Mouse (Mus musculus) embryonic facial prominence, embryonic 10.5 days (tissue): ENCODE results near the gene Prdm10. TPM values are rescaled to one million over a fixed set of nuclear protein-coding genes. Genes with fewer than 3 reads are reported as not detected.

Source experiments
- DNase-seq: peaks from one replicate; pipeline ENCODE4 v3.0.0-alpha.2; 2017; ENCODE audit warnings: low spot score
- H3K27ac ChIP-seq: fragments of 300-500 bp; sonication (generic); replicated peaks from 2 replicates; pipeline ENCODE4 v1.5.1; 2016; ENCODE audit warnings: mild to moderate bottlenecking
- H3K27me3 ChIP-seq: fragments of 300-500 bp; sonication (generic); replicated peaks from 2 replicates; pipeline ENCODE4 v1.6.1; 2016; ENCODE audit warnings: low read depth, mild to moderate bottlenecking; ENCODE audit not compliant: poor library complexity, severe bottlenecking
- H3K36me3 ChIP-seq: fragments of 300-500 bp; sonication (generic); replicated peaks from 2 replicates; pipeline ENCODE4 v1.6.1; 2016; ENCODE audit warnings: mild to moderate bottlenecking, moderate library complexity
- H3K4me1 ChIP-seq: fragments of 300-500 bp; sonication (generic); 2 replicates; pipeline ENCODE4 v1.6.1; 2016
- H3K4me3 ChIP-seq: fragments of 300-500 bp; sonication (generic); 2 replicates; pipeline ENCODE4 v1.5.1; 2016; ENCODE audit warnings: mild to moderate bottlenecking, moderate library complexity
- H3K9me3 ChIP-seq: fragments of 300-500 bp; sonication (generic); 2 replicates; pipeline ENCODE4 v1.6.1; 2016; ENCODE audit warnings: mild to moderate bottlenecking
- WGBS: fragments of 180-500 bp; shearing (Covaris S2); methylation state at CpG from one replicate; pipeline ENCODE4 v1.1.7; 2016; 5-methylcytosine and 5-hydroxymethylcytosine counted together
- polyA plus RNA-seq: library from polyadenylated mRNA; unstranded; fragments of >200 nt; fragmentation: Nextera tagmentation; extraction: Ambion mirVana; gene quantifications from 2 replicates; pipeline ENCODE4 v1.2.1, GENCODE M21; 2016

Gene Prdm10
- polyA plus RNA-seq, 1 experiment from 2014 or later: 8.3 TPM

- Histone ChIP-seq H3K36me3 (no peaks in the 10 kb centered on the region), H3K27me3 (no peaks in the 10 kb centered on the region), H3K9me3 (no peaks in the 10 kb centered on the region), H3K4me1 (peaks cover 7% of the 10 kb centered on the region; the same call in 1 of the 2 replicates), H3K4me3 (no peak overlapping the region), H3K27ac (no peak overlapping the region)
- DNase-seq: no peak
- 86% methylated on average over 8 of the region's 8 CpGs for WGBS
These were observed 32.7 kb upstream of the Prdm10 start for GRCm38 (mm10) chr9:31247447-31248220.

DNA sequence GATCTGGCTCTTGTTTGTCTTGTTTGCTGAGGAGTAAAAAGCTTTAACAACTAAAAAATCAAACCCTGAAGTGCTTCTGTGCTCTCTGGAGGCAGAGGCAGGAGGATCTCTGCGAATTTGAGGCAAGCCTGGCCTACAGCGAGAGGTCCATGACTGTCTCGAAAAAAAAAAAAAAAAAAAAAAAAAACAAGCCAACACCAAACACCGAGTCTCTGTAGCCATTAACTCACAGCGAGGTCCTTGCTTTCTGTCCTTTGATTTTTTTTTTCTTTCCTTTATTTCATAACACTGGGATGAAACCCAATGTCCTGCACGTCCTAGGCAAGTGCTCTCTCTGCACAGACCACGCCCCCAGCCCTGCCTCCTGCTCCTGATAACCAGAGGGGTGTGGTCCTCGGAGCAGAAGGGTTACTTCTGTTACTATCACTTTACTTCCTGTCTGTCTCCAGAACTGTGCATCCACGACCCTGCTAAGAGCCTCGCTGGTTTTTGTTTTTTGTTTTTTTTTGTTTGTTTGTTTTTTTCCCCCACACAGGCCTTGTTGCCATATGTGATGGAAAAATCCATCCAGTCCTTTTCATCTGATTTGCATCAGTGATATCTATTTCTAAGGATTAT is 28.0 kb upstream of the Prdm10 start:
- 72% methylated on average over 10 of the region's 10 CpGs for WGBS
- H3K36me3 ChIP-seq: no peaks in the 10 kb centered on the region
- DNase-seq: no peak

DNA sequence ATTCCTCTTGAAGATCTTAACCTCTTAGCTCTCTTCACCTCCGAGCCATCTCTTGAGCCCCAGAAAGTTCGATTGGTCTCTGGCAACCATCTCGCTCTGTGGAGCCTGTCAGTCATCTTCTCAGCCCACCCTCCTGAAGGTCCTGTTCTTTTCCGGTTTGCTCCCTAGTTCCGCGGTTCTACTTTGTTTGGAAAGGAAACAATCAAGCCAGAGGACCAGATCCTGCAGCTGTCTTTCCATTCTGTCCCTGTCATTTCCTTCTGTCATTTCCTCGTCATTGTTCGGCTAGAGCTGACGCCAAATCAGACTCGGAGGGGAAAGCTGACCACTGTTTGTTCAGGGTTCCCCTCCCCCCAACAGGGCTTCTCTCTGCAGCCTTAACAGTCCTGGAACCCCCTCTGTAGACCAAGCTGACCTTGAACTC is 27.0 kb upstream of the Prdm10 start:
- Histone ChIP-seq H3K9me3 (no peaks in the 10 kb centered on the region), H3K27ac (peak overlapping the region; percentile 65), H3K36me3 (no peaks in the 10 kb centered on the region), H3K4me3 (peak overlapping the region; percentile 36), H3K27me3 (no peaks in the 10 kb centered on the region), H3K4me1 (peaks cover 9% of the 10 kb centered on the region)
- WGBS: 53% methylated on average over 10 of the region's 10 CpGs
- peak; percentile 36 for DNase-seq

More for the DNA sequence above, 28.0 kb upstream of the Prdm10 start:
- Histone ChIP-seq H3K4me3 (no peak overlapping the region), H3K27me3 (no peaks in the 10 kb centered on the region), H3K4me1 (peaks cover 9% of the 10 kb centered on the region), H3K27ac (no peak overlapping the region), H3K9me3 (no peaks in the 10 kb centered on the region)

- H3K27ac ChIP-seq: peak overlapping the region; percentile 65
- no peak for DNase-seq
These were observed 26.3 kb upstream of the Prdm10 start for GRCm38 (mm10) chr9:31253866-31254696.

GRCm38 (mm10) chr9:31254697-31255004 is 25.7 kb upstream of the Prdm10 start:
- 90% methylated on average over 7 of the region's 7 CpGs for WGBS
- Histone ChIP-seq H3K4me3 (no peak overlapping the region), H3K27me3 (no peaks in the 10 kb centered on the region), H3K9me3 (no peaks in the 10 kb centered on the region), H3K4me1 (peaks cover 9% of the 10 kb centered on the region), H3K27ac (peak overlapping the region; percentile 65; the same call in 1 of the 2 replicates), H3K36me3 (no peaks in the 10 kb centered on the region)
- DNase-seq: no peak

More at GRCm38 (mm10) chr9:31253866-31254696, 26.3 kb upstream of the Prdm10 start:
- Histone ChIP-seq H3K27me3 (no peaks in the 10 kb centered on the region), H3K4me3 (peak overlapping the region; percentile 36; the same call in 1 of the 2 replicates), H3K4me1 (peaks cover 9% of the 10 kb centered on the region), H3K36me3 (no peaks in the 10 kb centered on the region), H3K9me3 (no peaks in the 10 kb centered on the region)
- 72% methylated on average over 11 of the region's 11 CpGs for WGBS

DNA sequence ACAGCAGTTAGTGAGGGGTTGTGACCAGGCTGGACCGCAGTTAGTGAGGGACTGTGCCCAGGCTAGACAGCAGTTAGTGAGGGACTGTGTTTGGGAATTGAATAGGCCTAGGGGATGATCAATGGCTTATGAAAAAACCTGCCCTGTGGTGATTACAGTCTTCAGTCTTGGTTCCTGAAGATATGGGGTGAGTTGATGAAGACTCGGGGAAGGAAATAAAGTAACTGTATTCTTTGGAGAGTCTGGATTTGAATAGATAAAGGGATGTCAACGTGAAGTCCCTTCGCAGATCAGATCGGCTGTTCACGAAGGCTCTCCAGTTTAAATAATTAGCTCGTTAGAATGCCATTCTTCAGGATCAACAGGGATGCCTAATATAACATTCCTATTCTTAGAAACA is 24.4 kb upstream of the Prdm10 start:
- Histone ChIP-seq H3K9me3 (no peaks in the 10 kb centered on the region), H3K36me3 (no peaks in the 10 kb centered on the region), H3K4me1 (peaks cover 9% of the 10 kb centered on the region), H3K27ac (no peak overlapping the region), H3K27me3 (no peaks in the 10 kb centered on the region), H3K4me3 (no peak overlapping the region)
- WGBS: 84% methylated on average over 7 of the region's 7 CpGs
- no peak for DNase-seq

- H3K9me3 ChIP-seq: no peaks in the 10 kb centered on the region
- H3K27ac ChIP-seq: no peak overlapping the region
- H3K4me1 ChIP-seq: peaks cover 14% of the 10 kb centered on the region
- 79% methylated on average over 3 of the region's 3 CpGs for WGBS
- no peak for DNase-seq
- no peaks in the 10 kb centered on the region for H3K27me3 ChIP-seq
- no peak overlapping the region for H3K4me3 ChIP-seq
- no peaks in the 10 kb centered on the region for H3K36me3 ChIP-seq
These were observed 22.1 kb upstream of the Prdm10 start for GRCm38 (mm10) chr9:31258237-31258636.

GRCm38 (mm10) chr9:31260219-31260618 is 20.1 kb upstream of the Prdm10 start:
- Histone ChIP-seq H3K4me3 (no peak overlapping the region), H3K9me3 (no peaks in the 10 kb centered on the region), H3K27ac (no peak overlapping the region), H3K4me1 (peaks cover 7% of the 10 kb centered on the region; the same call in 1 of the 2 replicates), H3K27me3 (no peaks in the 10 kb centered on the region), H3K36me3 (no peaks in the 10 kb centered on the region)
- DNase-seq: no peak
- WGBS: 86% methylated on average over 4 of the region's 4 CpGs

GRCm38 (mm10) chr9:31262226-31263105 is 17.9 kb upstream of the Prdm10 start:
- Histone ChIP-seq H3K36me3 (no peaks in the 10 kb centered on the region), H3K27me3 (no peaks in the 10 kb centered on the region), H3K4me1 (peaks cover 7% of the 10 kb centered on the region; the same call in 1 of the 2 replicates), H3K27ac (0 out of 2 replicates have a peak overlapping the region, but pooled peaks have one; percentile 19), H3K4me3 (no peak overlapping the region), H3K9me3 (no peaks in the 10 kb centered on the region)
- no peak for DNase-seq
- WGBS: 26% methylated on average over 4 of the region's 4 CpGs

DNA sequence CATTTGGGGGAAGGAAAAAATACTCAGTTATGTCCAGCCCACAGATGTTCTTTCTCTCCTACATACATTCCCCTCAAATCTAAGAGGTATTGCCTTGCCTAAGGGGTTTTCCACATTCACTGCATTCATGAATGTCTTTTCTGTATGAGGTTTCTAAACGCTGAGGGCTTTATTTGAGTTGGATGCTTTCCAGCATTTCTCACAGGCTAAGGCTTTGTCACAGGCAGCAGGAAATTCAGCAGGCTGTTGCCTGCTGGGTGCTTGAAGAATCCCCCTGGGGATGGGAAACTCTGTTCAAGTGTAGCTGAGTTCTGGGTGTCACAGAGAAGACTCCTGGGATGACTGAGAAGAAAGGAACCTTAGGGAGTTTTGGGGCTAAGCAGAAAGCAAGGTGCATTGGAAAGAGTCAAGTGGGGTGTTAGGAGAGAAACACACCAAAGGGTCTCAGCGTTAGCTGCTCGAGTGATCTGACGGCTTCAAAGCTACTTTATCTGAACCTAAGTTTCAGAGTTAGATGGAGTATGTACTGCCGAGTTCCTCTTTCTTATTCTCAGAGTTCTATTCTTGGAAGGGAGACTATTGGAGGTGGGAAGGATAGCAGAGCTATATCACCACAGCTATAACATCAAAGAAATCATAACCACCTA is 14.2 kb upstream of the Prdm10 start:
- no peak for DNase-seq
- Histone ChIP-seq H3K36me3 (no peaks in the 10 kb centered on the region), H3K27me3 (no peaks in the 10 kb centered on the region), H3K4me1 (peaks cover 7% of the 10 kb centered on the region; the same call in 1 of the 2 replicates), H3K4me3 (no peak overlapping the region), H3K9me3 (no peaks in the 10 kb centered on the region), H3K27ac (no peak overlapping the region)
- 78% methylated on average over 5 of the region's 5 CpGs for WGBS

DNA sequence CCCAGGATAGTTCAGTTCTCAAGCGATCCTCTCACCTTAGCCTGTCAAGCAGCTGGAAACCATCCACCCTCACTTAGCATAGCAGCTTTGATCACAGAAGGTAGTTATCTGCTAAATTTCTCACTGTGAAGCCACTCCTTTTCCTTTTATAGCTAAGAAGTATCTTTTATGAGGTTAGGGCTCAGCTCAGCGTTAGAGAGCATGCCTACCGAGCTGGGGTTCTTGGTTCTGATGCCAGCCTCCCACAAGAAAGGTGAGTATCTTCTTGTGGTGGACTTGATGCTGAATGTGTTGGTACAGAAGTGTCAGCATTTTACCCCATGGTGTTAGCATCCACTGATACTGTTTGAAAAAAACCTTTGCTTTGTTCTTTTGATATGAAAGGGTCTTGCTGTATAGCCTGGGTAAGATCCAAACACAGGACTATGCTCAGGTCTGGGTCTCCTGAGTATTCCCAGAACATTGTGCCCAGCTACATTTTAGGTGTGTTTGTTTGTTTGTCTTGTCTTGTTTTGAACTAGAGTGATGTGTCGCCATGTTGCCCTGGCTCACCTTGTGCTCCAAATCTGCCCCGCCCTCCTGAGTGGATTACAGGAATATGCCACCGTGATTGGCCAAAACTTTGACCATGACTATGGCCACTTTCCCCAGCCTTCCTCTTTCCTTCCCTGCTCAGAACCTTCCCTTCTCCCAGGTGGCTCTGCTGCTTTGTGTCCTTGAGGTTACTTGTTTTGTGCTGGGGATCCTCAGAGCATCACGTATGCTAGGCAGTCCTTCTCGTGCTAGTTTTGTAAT is 8.9 kb upstream of the Prdm10 start:
- no peaks in the 10 kb centered on the region for H3K9me3 ChIP-seq
- H3K27ac ChIP-seq: no peak overlapping the region
- no peak for DNase-seq
- H3K27me3 ChIP-seq: no peaks in the 10 kb centered on the region
- no peaks in the 10 kb centered on the region for H3K4me1 ChIP-seq
- WGBS: 86% methylated on average over 8 of the region's 8 CpGs
- no peaks in the 10 kb centered on the region for H3K36me3 ChIP-seq
- H3K4me3 ChIP-seq: no peak overlapping the region
